Mouse (Mus musculus) stomach, postnatal 0 days (tissue): ENCODE data around the gene Rassf2. TPM values are rescaled to one million over a fixed set of nuclear protein-coding genes. Genes with fewer than 3 reads are reported as not detected.
A peak's percentile ranks its signal among the peaks of the same experiment; 100 is the strongest.

Experiments used
- ATAC-seq: fragments of 200-750 bp; cut with Nextera tagmentation; 2 replicates; pipeline ENCODE4 v1.8.0; 2017; ENCODE audit not compliant: low FRiP score, low TSS enrichment
- DNase-seq: peaks from one replicate; pipeline ENCODE4 v3.0.0-alpha.2; 2016; ENCODE audit warnings: low spot score
- H3K27ac ChIP-seq: fragments of 300-500 bp; sonication (generic); replicated peaks from 2 replicates; pipeline ENCODE4 v1.5.1; 2014; ENCODE audit warnings: mild to moderate bottlenecking, control low read depth
- H3K27me3 ChIP-seq: fragments of 300-500 bp; sonication (generic); 2 replicates; pipeline ENCODE4 v1.6.1; 2014; ENCODE audit warnings: low read length; ENCODE audit not compliant: control insufficient read depth, insufficient read depth
- H3K36me3 ChIP-seq: fragments of 300-500 bp; sonication (generic); 2 replicates; pipeline ENCODE4 v1.6.1; 2014; ENCODE audit warnings: low read length, mixed read lengths; ENCODE audit not compliant: control insufficient read depth, insufficient read depth
- H3K4me1 ChIP-seq: fragments of 300-500 bp; sonication (generic); replicated peaks from 2 replicates; pipeline ENCODE4 v1.6.1; 2014; ENCODE audit warnings: antibody characterized with exemption; ENCODE audit not compliant: control insufficient read depth, insufficient read depth
- H3K4me2 ChIP-seq: fragments of 300-500 bp; sonication (generic); replicated peaks from 2 replicates; pipeline ENCODE4 v1.6.1; 2014; ENCODE audit warnings: low read depth, mild to moderate bottlenecking, control low read depth, moderate library complexity
- H3K4me3 ChIP-seq: fragments of 300-500 bp; sonication (generic); 2 replicates; pipeline ENCODE4 v1.5.1; 2014; ENCODE audit warnings: low read depth, low read length, control low read depth
- H3K9ac ChIP-seq: fragments of 300-500 bp; sonication (generic); 2 replicates; pipeline ENCODE4 v1.6.1; 2014; ENCODE audit warnings: mild to moderate bottlenecking, low read length, control low read depth, mixed read lengths
- H3K9me3 ChIP-seq: fragments of 300-500 bp; sonication (generic); 2 replicates; pipeline ENCODE4 v1.6.1; 2016; ENCODE audit warnings: low read length; ENCODE audit not compliant: control insufficient read depth
- CTCF ChIP-seq: IDR thresholded peaks from 2 replicates; pipeline ENCODE4 v1.5.1; 2016; ENCODE audit warnings: antibody characterized with exemption, low read depth, mild to moderate bottlenecking, moderate library complexity
- EP300 ChIP-seq: optimal IDR thresholded peaks from 2 replicates; pipeline ENCODE3; 2016; ENCODE audit warnings: antibody characterized with exemption
- WGBS: fragments of 180-500 bp; shearing (Covaris S2); extraction: QIAGEN DNeasy Blood & Tissue Kit; methylation state at CpG from one replicate; pipeline ENCODE4 v1.1.7; 2014; 5-methylcytosine and 5-hydroxymethylcytosine counted together
- polyA plus RNA-seq: library from polyadenylated mRNA; unstranded; fragments of >200 nt; fragmentation: Nextera tagmentation; extraction: Ambion mirVana; gene quantifications from 2 replicates; pipeline ENCODE4 v1.2.1, GENCODE M21; 2015

The Rassf2 gene
- polyA plus RNA-seq, 1 experiment from 2014 or later: 4.6 TPM

GRCm38 (mm10) chr2:132024028-132024427 lies 6.0 kb downstream of the Rassf2 start:
- Histone ChIP-seq H3K36me3 (no peaks in the 10 kb centered on the region), H3K4me3 (no peak overlapping the region), H3K4me1 (no peaks in the 10 kb centered on the region), H3K9ac (no peak overlapping the region), H3K27me3 (no peaks in the 10 kb centered on the region), H3K9me3 (no peaks in the 10 kb centered on the region), H3K27ac (no peak overlapping the region), H3K4me2 (no peak overlapping the region)
- TF ChIP-seq CTCF: no peak
- no peak for TF ChIP-seq EP300
- 79% methylated on average over 4 of the region's 4 CpGs for WGBS
- no peak for ATAC-seq
- DNase-seq: no peak

- DNase-seq (no peak), ATAC-seq (no peak)
- Histone ChIP-seq H3K36me3 (no peaks in the 10 kb centered on the region), H3K4me1 (no peaks in the 10 kb centered on the region), H3K4me2 (no peak overlapping the region), H3K27ac (no peak overlapping the region), H3K9me3 (no peaks in the 10 kb centered on the region), H3K27me3 (no peaks in the 10 kb centered on the region), H3K4me3 (no peak overlapping the region), H3K9ac (no peak overlapping the region)
- TF ChIP-seq EP300 (no peak), CTCF (no peak)
- WGBS: 68% methylated on average over 8 of the region's 8 CpGs
These were observed 7.4 kb downstream of the Rassf2 start for GRCm38 (mm10) chr2:132022621-132023020.

GRCm38 (mm10) chr2:132021616-132022015 lies 8.4 kb downstream of the Rassf2 start:
- no peak for ATAC-seq
- H3K4me1 ChIP-seq: no peaks in the 10 kb centered on the region
- no peaks in the 10 kb centered on the region for H3K27me3 ChIP-seq
- no peak overlapping the region for H3K9ac ChIP-seq
- TF ChIP-seq CTCF: no peak
- TF ChIP-seq EP300: no peak
- H3K9me3 ChIP-seq: no peaks in the 10 kb centered on the region
- H3K4me2 ChIP-seq: no peak overlapping the region
- no peak overlapping the region for H3K4me3 ChIP-seq
- no peak for DNase-seq
- 78% methylated on average over 4 of the region's 4 CpGs for WGBS
- H3K27ac ChIP-seq: no peak overlapping the region
- no peaks in the 10 kb centered on the region for H3K36me3 ChIP-seq

GRCm38 (mm10) chr2:132020991-132021541 lies 9.0 kb downstream of the Rassf2 start:
- Histone ChIP-seq H3K27ac (no peak overlapping the region; the same call in 1 of the 2 replicates), H3K4me2 (no peak overlapping the region), H3K9me3 (no peaks in the 10 kb centered on the region), H3K36me3 (no peaks in the 10 kb centered on the region), H3K4me1 (no peaks in the 10 kb centered on the region), H3K4me3 (no peak overlapping the region), H3K9ac (no peak overlapping the region), H3K27me3 (no peaks in the 10 kb centered on the region)
- 42% methylated on average over 5 of the region's 5 CpGs for WGBS
- DNase-seq (no peak), ATAC-seq (peak; percentile 71)
- no peak for TF ChIP-seq EP300
- no peak for TF ChIP-seq CTCF

- ATAC-seq (no peak), DNase-seq (no peak)
- WGBS: 65% methylated on average over 7 of the region's 7 CpGs
- H3K9ac ChIP-seq: no peak overlapping the region
- H3K4me2 ChIP-seq: no peak overlapping the region
- H3K36me3 ChIP-seq: no peaks in the 10 kb centered on the region
- H3K27ac ChIP-seq: no peak overlapping the region; the same call in 1 of the 2 replicates
- no peak for TF ChIP-seq CTCF
- TF ChIP-seq EP300: no peak
- H3K4me3 ChIP-seq: no peak overlapping the region
- no peaks in the 10 kb centered on the region for H3K9me3 ChIP-seq
- no peaks in the 10 kb centered on the region for H3K27me3 ChIP-seq
- no peaks in the 10 kb centered on the region for H3K4me1 ChIP-seq
These were observed 9.6 kb downstream of the Rassf2 start for GRCm38 (mm10) chr2:132020420-132020819.

- Histone ChIP-seq H3K27me3 (no peaks in the 10 kb centered on the region), H3K9me3 (no peaks in the 10 kb centered on the region), H3K4me1 (no peaks in the 10 kb centered on the region), H3K4me3 (no peak overlapping the region), H3K36me3 (no peaks in the 10 kb centered on the region), H3K9ac (no peak overlapping the region), H3K27ac (no peak overlapping the region; the same call in 1 of the 2 replicates), H3K4me2 (no peak overlapping the region)
- DNase-seq (no peak), ATAC-seq (no peak)
- TF ChIP-seq EP300 (no peak), CTCF (no peak)
- WGBS: 69% methylated on average over 3 of the region's 3 CpGs
These were observed 10.7 kb downstream of the Rassf2 start for GRCm38 (mm10) chr2:132019372-132019811.
